ENCODE assay signal across 8 mouse cellular contexts in genomic region chr9:72883940-72884339, GRCm38 (mm10). TPM values are rescaled to one million over a fixed set of nuclear protein-coding genes. Genes with fewer than 3 reads are reported as not detected.
DNase-seq lines count a peak whose midpoint lies in the region; ATAC-seq lines count a peak whose summit lies in the region.

No protein-coding gene starts in this region.

- no peaks in the 10 kb centered on the region for H3K9me3 ChIP-seq in forebrain, embryonic 13.5 days (replicated peaks)
- H3K9me3 ChIP-seq in intestine, embryonic 14.5 days (ENCODE audit: control insufficient read depth, low read length), result no peaks in the 10 kb centered on the region
- no peaks in the 10 kb centered on the region for H3K9me3 ChIP-seq in liver, embryonic 11.5 days (ENCODE audit: control insufficient read depth, low read length)
- H3K9me3 ChIP-seq in neural tube, embryonic 11.5 days (ENCODE audit: control insufficient read depth, low read length), result no peaks in the 10 kb centered on the region

- no peak overlapping the region for H3K27ac ChIP-seq in forebrain, embryonic 13.5 days
- H3K27ac ChIP-seq in intestine, embryonic 14.5 days (ENCODE audit: low read depth), result no peak overlapping the region
- no peak overlapping the region for H3K27ac ChIP-seq in liver, embryonic 11.5 days (ENCODE audit: low read depth, low read length)
- H3K27ac ChIP-seq in neural tube, embryonic 11.5 days (ENCODE audit: low read depth, low read length), result no peak overlapping the region

- no peak overlapping the region for H3K4me3 ChIP-seq in forebrain, embryonic 13.5 days
- H3K4me3 ChIP-seq in intestine, embryonic 14.5 days (ENCODE audit: low read depth, low read length), result no peak overlapping the region
- no peak overlapping the region for H3K4me3 ChIP-seq in liver, embryonic 11.5 days (ENCODE audit: low read depth, low read length)
- no peak overlapping the region for H3K4me3 ChIP-seq in neural tube, embryonic 11.5 days (ENCODE audit: low read depth, low read length)

- H3K9ac ChIP-seq in forebrain, embryonic 13.5 days, result no peak overlapping the region
- H3K9ac ChIP-seq in intestine, embryonic 14.5 days (ENCODE audit: low read length), result no peak overlapping the region
- H3K9ac ChIP-seq in liver, embryonic 11.5 days (ENCODE audit: low read depth, low read length), result no peak overlapping the region
- no peak overlapping the region for H3K9ac ChIP-seq in neural tube, embryonic 11.5 days (ENCODE audit: low read length)

- DNase-seq in urinary bladder, postnatal 14 days (ENCODE audit: low spot score), result peak; percentile 41
- DNase-seq in urinary bladder, postnatal 10 days (ENCODE audit: low spot score), result no peak
- peak; percentile 49 for DNase-seq in c-Kit-positive CD71-negative TER-119-negative erythroid progenitor cells, embryonic 14.5 days (ENCODE audit: low read depth)
- DNase-seq in intestine, embryonic 14.5 days (ENCODE audit: low spot score), result peak; percentile 70
- DNase-seq in liver, embryonic 11.5 days (ENCODE audit: low spot score), result no peak
- DNase-seq in neural tube, embryonic 11.5 days (ENCODE audit: low spot score), result peak; percentile 56
- no peak for DNase-seq in testis, postnatal 10 days (ENCODE audit: low spot score)

- WGBS in forebrain, embryonic 13.5 days, result 17% methylated on average over 3 of the region's 3 CpGs
- WGBS in intestine, embryonic 14.5 days, result 7% methylated on average over 3 of the region's 3 CpGs
- WGBS in liver, embryonic 11.5 days, result 14% methylated on average over 3 of the region's 3 CpGs
- 26% methylated on average over 3 of the region's 3 CpGs for WGBS in neural tube, embryonic 11.5 days

- H3K27me3 ChIP-seq in forebrain, embryonic 13.5 days, result peaks cover 8% of the 10 kb centered on the region; the same call in 1 of the 2 replicates
- no peaks in the 10 kb centered on the region for H3K27me3 ChIP-seq in intestine, embryonic 14.5 days (replicated peaks; ENCODE audit: control insufficient read depth, insufficient read depth, low read length)
- no peaks in the 10 kb centered on the region for H3K27me3 ChIP-seq in liver, embryonic 11.5 days (replicated peaks; ENCODE audit: control insufficient read depth, insufficient read depth, low read length)
- no peaks in the 10 kb centered on the region for H3K27me3 ChIP-seq in neural tube, embryonic 11.5 days (ENCODE audit: control insufficient read depth, insufficient read depth, low read length)

- ATAC-seq in forebrain, embryonic 13.5 days, result peak; percentile 75
- ATAC-seq in intestine, embryonic 14.5 days (replicated peaks; ENCODE audit: low FRiP score, low TSS enrichment, low read depth), result peak; percentile 67
- ATAC-seq in liver, embryonic 11.5 days (replicated peaks; ENCODE audit: low FRiP score), result 0 out of 2 replicates have a peak, but pooled peaks have one; percentile 35
- ATAC-seq in neural tube, embryonic 11.5 days (ENCODE audit: insufficient read depth, low FRiP score, low TSS enrichment), result 0 out of 2 replicates have a peak, but pooled peaks have one; percentile 40

- no peaks in the 10 kb centered on the region for H3K36me3 ChIP-seq in forebrain, embryonic 13.5 days (ENCODE audit: poor library complexity, severe bottlenecking)
- H3K36me3 ChIP-seq in intestine, embryonic 14.5 days (ENCODE audit: control insufficient read depth, insufficient read depth, low read length), result no peaks in the 10 kb centered on the region
- H3K36me3 ChIP-seq in liver, embryonic 11.5 days (ENCODE audit: control insufficient read depth, insufficient read depth, low read length), result no peaks in the 10 kb centered on the region
- no peaks in the 10 kb centered on the region for H3K36me3 ChIP-seq in neural tube, embryonic 11.5 days (ENCODE audit: control insufficient read depth, insufficient read depth, low read length)

- H3K4me1 ChIP-seq in forebrain, embryonic 13.5 days, result peaks cover 29% of the 10 kb centered on the region
- peaks cover 29% of the 10 kb centered on the region for H3K4me1 ChIP-seq in intestine, embryonic 14.5 days (replicated peaks; ENCODE audit: control insufficient read depth, insufficient read depth, low read length)
- peaks cover 26% of the 10 kb centered on the region for H3K4me1 ChIP-seq in liver, embryonic 11.5 days (replicated peaks; ENCODE audit: control insufficient read depth, insufficient read depth, low read length)
- H3K4me1 ChIP-seq in neural tube, embryonic 11.5 days (ENCODE audit: control insufficient read depth, insufficient read depth, low read length), result peaks cover 25% of the 10 kb centered on the region

- H3K4me2 ChIP-seq in forebrain, embryonic 13.5 days, result no peak overlapping the region
- no peak overlapping the region for H3K4me2 ChIP-seq in intestine, embryonic 14.5 days (ENCODE audit: low read length)
- H3K4me2 ChIP-seq in liver, embryonic 11.5 days, result no peak overlapping the region
- H3K4me2 ChIP-seq in neural tube, embryonic 11.5 days (ENCODE audit: low read depth), result no peak overlapping the region

RNA-seq across cellular contexts. Expression of gene Pygo1, which starts 41.5 kb away (rescaled TPM):
- 10.5 and 10.7 TPM in 2 replicates for polyA plus RNA-seq in forebrain, embryonic 13.5 days (2015; fragmentation: Nextera tagmentation; extraction: Ambion mirVana)
- polyA plus RNA-seq in intestine, embryonic 14.5 days (2014; fragmentation: Nextera tagmentation; extraction: Ambion mirVana), result 4.6 and 5.1 TPM in 2 replicates
- polyA plus RNA-seq in liver, embryonic 11.5 days (2014; fragmentation: Nextera tagmentation; extraction: Ambion mirVana), result 1.7 and 1.8 TPM in 2 replicates
- polyA plus RNA-seq in neural tube, embryonic 11.5 days (2014; fragmentation: Nextera tagmentation; extraction: Ambion mirVana), result 11.0 and 11.9 TPM in 2 replicates

Comparison
In these comparisons a context has a peak if more than half of its experiments do, and no peak if none do; other contexts are left out.
1. DNase-seq: peak in urinary bladder, postnatal 14 days (single experiment), c-Kit-positive CD71-negative TER-119-negative erythroid progenitor cells, embryonic 14.5 days (single experiment), intestine, embryonic 14.5 days (single experiment) and neural tube, embryonic 11.5 days (single experiment); none in urinary bladder, postnatal 10 days (single experiment), liver, embryonic 11.5 days (single experiment) and testis, postnatal 10 days (single experiment).
2. Peak in every context shown above with its lines, with median percentiles within 50 percentile points of each other: ATAC-seq.